Mouse (Mus musculus): ENCODE results near the gene Pla1a.

- TF ChIP-seq EP300 (IDR thresholded peaks at IDR 0.05) (no peak), CTCF (IDR thresholded peaks at IDR 0.05) (no peak)
These were observed 59.0 kb downstream of the Pla1a start for GRCm38 (mm10) chr16:38373941-38374340.

Data from lung, postnatal 0 days (tissue).